17 mouse cellular contexts compared by ENCODE assay signal in the genomic region with DNA sequence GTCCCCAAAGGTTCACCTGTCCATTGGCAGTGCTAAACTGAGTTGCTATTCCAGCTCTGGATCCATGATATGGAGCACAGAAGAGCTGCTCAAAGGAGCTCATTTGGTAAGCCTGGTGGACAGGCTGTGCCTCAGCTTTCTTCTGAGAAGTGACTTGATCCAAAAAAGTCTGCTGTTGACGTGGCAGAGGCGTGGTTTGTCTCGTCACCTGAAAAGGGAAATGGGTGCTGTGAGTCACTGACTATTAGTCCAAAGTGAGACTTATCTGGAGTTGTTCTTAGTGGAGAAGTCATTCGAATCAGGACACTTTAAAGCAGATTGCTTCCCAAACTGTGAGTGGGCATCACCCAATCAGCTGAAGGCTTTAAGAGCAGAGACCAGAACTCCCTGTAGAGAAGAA. TPM values are rescaled to one million over a fixed set of nuclear protein-coding genes. Genes with fewer than 3 reads are reported as not detected.
DNase-seq lines count a peak whose midpoint lies in the region; ATAC-seq and TF ChIP-seq lines count a peak whose summit lies in the region.
"Not testable (repeated sequence)": the region's sequence is repeated elsewhere in the genome, so short reads cannot be mapped to it uniquely, and the experiment has no call there.
"Had no signal": no experiment of that assay in that cellular context is flagged by ENCODE, and none has a peak within 500 bp of the region (broad histone marks: within the 10 kb centered on the region; RNA-seq: fewer than 3 reads in every experiment).

No protein-coding gene starts in this region.

- H3K4me2 ChIP-seq in intestine, postnatal 0 days (replicated peaks; ENCODE audit: low read depth): not testable (repeated sequence)

- TF ChIP-seq CTCF in MEL (IDR thresholded peaks at IDR 0.05 in 2 of 3, conservative IDR thresholded peaks at IDR 0.05 in 1 of 3; ENCODE audit: control insufficient read depth in 1 of 3, insufficient read depth in 1 of 3, low read depth in 2 of 3, low read length in 3 of 3, poor library complexity in 1 of 3, severe bottlenecking in 1 of 3); intestine, postnatal 0 days (IDR thresholded peaks at IDR 0.05; ENCODE audit: low read depth): not testable (repeated sequence)

- H3K27me3 ChIP-seq in MEL (ENCODE audit: control insufficient read depth in 1 of 2, insufficient read depth in 2 of 2, low read length in 2 of 2); intestine, postnatal 0 days (replicated peaks; ENCODE audit: control insufficient read depth, insufficient read depth, low read length): not testable (repeated sequence)

- not testable (repeated sequence) for H3K9ac ChIP-seq in MEL (ENCODE audit: control insufficient read depth, low read depth, low read length, poor library complexity, severe bottlenecking); intestine, postnatal 0 days (ENCODE audit: low read depth, low read length)

- TF ChIP-seq EP300 in MEL (IDR thresholded peaks at IDR 0.05; ENCODE audit: low read depth in 1 of 2, low read length in 2 of 2): peak in 1 of 2 experiments; percentile 26; a peak in 1 of 4 replicates

- 0 out of 2 replicates have a peak, but pooled peaks have one; percentile 16 for ATAC-seq in intestine, postnatal 0 days
- 0 out of 2 replicates have a peak, but pooled peaks have one; percentile 31 for ATAC-seq in monocyte, adult 5-6 weeks (replicated peaks; ENCODE audit: insufficient number of reproducible peaks, low FRiP score, low TSS enrichment, poor library complexity, severe bottlenecking)

- H3K27ac ChIP-seq in MEL (ENCODE audit: control insufficient read depth, low read depth, low read length); intestine, postnatal 0 days (ENCODE audit: low read depth, low read length): not testable (repeated sequence)

- not testable (repeated sequence) for H3K79me2 ChIP-seq in MEL (ENCODE audit: control insufficient read depth, insufficient read depth, low read length, poor library complexity)

- H3K4me1 ChIP-seq in MEL (ENCODE audit: control insufficient read depth in 1 of 2, insufficient read depth in 2 of 2, low read length in 2 of 2): peaks cover 2 to 20% of the 10 kb centered on the region in 2 experiments; a peak in 3 of 4 replicates
- H3K4me1 ChIP-seq in intestine, postnatal 0 days (replicated peaks; ENCODE audit: control insufficient read depth, insufficient read depth, low read length): not testable (repeated sequence)

- H3K4me3 ChIP-seq in MEL (ENCODE audit: control insufficient read depth in 1 of 2, insufficient read depth in 1 of 2, low read depth in 2 of 2, low read length in 2 of 2); intestine, postnatal 0 days (ENCODE audit: low read depth, low read length): not testable (repeated sequence)

- peak; percentile 86 for DNase-seq in 416B (ENCODE audit: low read depth)
- DNase-seq in MEL (ENCODE audit: low read depth, low spot score): peak; percentile 77
- peak; percentile 29 for DNase-seq in c-Kit-positive CD71-negative TER-119-negative erythroid progenitor cells, embryonic 14.5 days (ENCODE audit: low read depth)
- DNase-seq in lung, postnatal 36 days: peak; percentile 10

- 61% methylated on average over 4 of the region's 4 CpGs for WGBS in intestine, postnatal 0 days

- TF ChIP-seq POLR2A in MEL (IDR thresholded peaks at IDR 0.05; ENCODE audit: control insufficient read depth in 1 of 2, insufficient read depth in 1 of 2, low read depth in 1 of 2, low read length in 2 of 2, poor library complexity in 1 of 2): not testable (repeated sequence)

- H3K9me3 ChIP-seq in MEL (replicated peaks; ENCODE audit: insufficient read depth, low read length); intestine, postnatal 0 days (ENCODE audit: control insufficient read depth): not testable (repeated sequence)

- peaks cover 0 to 18% of the 10 kb centered on the region in 2 experiments; a peak in 2 of 4 replicates for H3K36me3 ChIP-seq in MEL (ENCODE audit: control insufficient read depth in 1 of 2, insufficient read depth in 2 of 2, low read length in 2 of 2)
- not testable (repeated sequence) for H3K36me3 ChIP-seq in intestine, postnatal 0 days (ENCODE audit: control insufficient read depth, insufficient read depth)

- TF ChIP-seq RAD21 in MEL (IDR thresholded peaks at IDR 0.05; ENCODE audit: low read depth, low read length): not testable (repeated sequence)

RNA-seq across cellular contexts. Expression of a gene that starts 26.9 kb away (rescaled TPM):
- total RNA-seq in MEL (2012; rRNA removed): not detected in 2 replicates
- polyA plus RNA-seq in MEL (2012; ENCODE audit: insufficient read depth in 1 of 2, insufficient read length in 2 of 2, low read depth in 1 of 2, low replicate concordance in 2 of 2, missing spikeins in 1 of 2): not detected
- polyA plus RNA-seq in intestine, postnatal 0 days (2015; fragmentation: Nextera tagmentation; extraction: Ambion mirVana): 0.17 and 0.34 TPM in 2 replicates
- total RNA-seq in monocyte, adult 5-6 weeks (2017): 8.9 to 152 TPM (median 122 TPM) in 3 replicates
- total RNA-seq: adrenal gland, adult 2 months; adrenal gland, postnatal 14 days; adrenal gland, postnatal 4 days; gastrocnemius, postnatal 36 days; heart, postnatal 25 days had no signal
- polyA plus RNA-seq: adrenal gland, adult 2 months; embryonic facial prominence, embryonic 11.5 days; forebrain, embryonic 10.5 days; forebrain, embryonic 13.5 days; hindbrain, embryonic 12.5 days; hindbrain, embryonic 15.5 days; intestine, embryonic 14.5 days had no signal

RNA-seq across cellular contexts. Expression of a gene that starts 33.6 kb away (rescaled TPM):
- 150 and 163 TPM in 2 replicates for total RNA-seq in MEL (2012; rRNA removed)
- polyA plus RNA-seq in MEL (2012; ENCODE audit: insufficient read depth in 1 of 2, insufficient read length in 2 of 2, low read depth in 1 of 2, low replicate concordance in 2 of 2, missing spikeins in 1 of 2): 100 to 1,000 TPM in 1 of 2 experiments, not detected in 1; 203 TPM
- polyA plus RNA-seq in intestine, postnatal 0 days (2015; fragmentation: Nextera tagmentation; extraction: Ambion mirVana): 78.7 and 80.9 TPM in 2 replicates
- 4.6 to 6.0 TPM (median 5.5 TPM) in 3 replicates for total RNA-seq in monocyte, adult 5-6 weeks (2017)

Comparison
In these comparisons a context has a peak if more than half of its experiments do, and no peak if none do; other contexts are left out.
1. DNase-seq: peak in every context shown above with its lines; median percentile 86 in 416B; 77 in MEL; 29 in c-Kit-positive CD71-negative TER-119-negative erythroid progenitor cells, embryonic 14.5 days; 10 in lung, postnatal 36 days.
2. RNA of a gene that starts 33.6 kb away (total RNA-seq): 150 to 163 TPM in MEL; 4.6 to 6.0 TPM in monocyte, adult 5-6 weeks; every median in the first group is over 10 times any median in the second.